Mouse (Mus musculus) stomach, postnatal 0 days (tissue): ENCODE results near the gene Col25a1. TPM values are rescaled to one million over a fixed set of nuclear protein-coding genes. Genes with fewer than 3 reads are reported as not detected.
A peak's percentile ranks its signal among the peaks of the same experiment; 100 is the strongest.

Experiments
- ATAC-seq: fragments of 200-750 bp; cut with Nextera tagmentation; 2 replicates; pipeline ENCODE4 v1.8.0; 2017; ENCODE audit not compliant: low FRiP score, low TSS enrichment
- DNase-seq: peaks from one replicate; pipeline ENCODE4 v3.0.0-alpha.2; 2016; ENCODE audit warnings: low spot score
- H3K27ac ChIP-seq: fragments of 300-500 bp; sonication (generic); replicated peaks from 2 replicates; pipeline ENCODE4 v1.5.1; 2014; ENCODE audit warnings: mild to moderate bottlenecking, control low read depth
- H3K27me3 ChIP-seq: fragments of 300-500 bp; sonication (generic); 2 replicates; pipeline ENCODE4 v1.6.1; 2014; ENCODE audit warnings: low read length; ENCODE audit not compliant: control insufficient read depth, insufficient read depth
- H3K36me3 ChIP-seq: fragments of 300-500 bp; sonication (generic); 2 replicates; pipeline ENCODE4 v1.6.1; 2014; ENCODE audit warnings: low read length, mixed read lengths; ENCODE audit not compliant: control insufficient read depth, insufficient read depth
- H3K4me1 ChIP-seq: fragments of 300-500 bp; sonication (generic); replicated peaks from 2 replicates; pipeline ENCODE4 v1.6.1; 2014; ENCODE audit warnings: antibody characterized with exemption; ENCODE audit not compliant: control insufficient read depth, insufficient read depth
- H3K4me2 ChIP-seq: fragments of 300-500 bp; sonication (generic); replicated peaks from 2 replicates; pipeline ENCODE4 v1.6.1; 2014; ENCODE audit warnings: low read depth, mild to moderate bottlenecking, control low read depth, moderate library complexity
- H3K4me3 ChIP-seq: fragments of 300-500 bp; sonication (generic); 2 replicates; pipeline ENCODE4 v1.5.1; 2014; ENCODE audit warnings: low read depth, low read length, control low read depth
- H3K9ac ChIP-seq: fragments of 300-500 bp; sonication (generic); 2 replicates; pipeline ENCODE4 v1.6.1; 2014; ENCODE audit warnings: mild to moderate bottlenecking, low read length, control low read depth, mixed read lengths
- H3K9me3 ChIP-seq: fragments of 300-500 bp; sonication (generic); 2 replicates; pipeline ENCODE4 v1.6.1; 2016; ENCODE audit warnings: low read length; ENCODE audit not compliant: control insufficient read depth
- CTCF ChIP-seq: IDR thresholded peaks from 2 replicates; pipeline ENCODE4 v1.5.1; 2016; ENCODE audit warnings: antibody characterized with exemption, low read depth, mild to moderate bottlenecking, moderate library complexity
- EP300 ChIP-seq: optimal IDR thresholded peaks from 2 replicates; pipeline ENCODE3; 2016; ENCODE audit warnings: antibody characterized with exemption
- WGBS: fragments of 180-500 bp; shearing (Covaris S2); extraction: QIAGEN DNeasy Blood & Tissue Kit; methylation state at CpG from one replicate; pipeline ENCODE4 v1.1.7; 2014; 5-methylcytosine and 5-hydroxymethylcytosine counted together
- polyA plus RNA-seq: library from polyadenylated mRNA; unstranded; fragments of >200 nt; fragmentation: Nextera tagmentation; extraction: Ambion mirVana; gene quantifications from 2 replicates; pipeline ENCODE4 v1.2.1, GENCODE M21; 2015

Gene Col25a1
- polyA plus RNA-seq, 1 experiment from 2014 or later = 1.3 TPM

GRCm38 (mm10) chr3:130185111-130185510, 53.8 kb downstream of the Col25a1 start:
- no peaks in the 10 kb centered on the region for H3K36me3 ChIP-seq
- ATAC-seq (no peak), DNase-seq (no peak)
- H3K4me3 ChIP-seq = no peak overlapping the region
- H3K9me3 ChIP-seq = no peaks in the 10 kb centered on the region
- H3K4me2 ChIP-seq = no peak overlapping the region
- TF ChIP-seq CTCF (peak; percentile 68), EP300 (no peak)
- H3K9ac ChIP-seq = no peak overlapping the region
- no peaks in the 10 kb centered on the region for H3K27me3 ChIP-seq
- WGBS = 58% methylated on average over 3 of the region's 3 CpGs
- H3K4me1 ChIP-seq = no peaks in the 10 kb centered on the region; the same call in 1 of the 2 replicates
- no peak overlapping the region for H3K27ac ChIP-seq

DNA sequence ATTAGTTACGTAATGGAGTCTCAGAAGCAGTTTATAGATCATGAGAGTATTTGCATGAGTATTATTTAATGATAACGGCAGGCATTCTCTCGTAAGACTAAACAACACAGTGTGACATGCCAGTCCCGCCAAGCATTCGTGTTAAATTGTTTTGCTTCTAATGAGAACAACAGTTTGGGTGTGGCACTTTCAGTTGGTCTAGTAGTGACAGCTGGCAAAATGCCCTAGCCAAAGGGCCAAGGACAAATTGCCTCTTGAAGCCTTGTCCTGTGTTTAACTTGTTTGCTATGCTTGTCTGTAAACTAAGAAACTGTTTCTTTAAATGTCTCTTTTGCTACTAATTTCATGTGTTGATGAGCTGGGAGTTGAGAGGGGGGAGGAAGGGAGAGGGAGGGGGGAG, 56.3 kb downstream of the Col25a1 start:
- H3K4me1 ChIP-seq = no peaks in the 10 kb centered on the region
- H3K9ac ChIP-seq = no peak overlapping the region
- DNase-seq = no peak
- TF ChIP-seq CTCF (no peak), EP300 (no peak)
- no peak overlapping the region for H3K27ac ChIP-seq
- WGBS = 81% methylated on average over 5 of the region's 5 CpGs
- no peaks in the 10 kb centered on the region for H3K9me3 ChIP-seq
- H3K4me2 ChIP-seq = no peak overlapping the region
- H3K4me3 ChIP-seq = no peak overlapping the region
- no peak for ATAC-seq
- no peaks in the 10 kb centered on the region for H3K27me3 ChIP-seq
- H3K36me3 ChIP-seq = no peaks in the 10 kb centered on the region

DNA sequence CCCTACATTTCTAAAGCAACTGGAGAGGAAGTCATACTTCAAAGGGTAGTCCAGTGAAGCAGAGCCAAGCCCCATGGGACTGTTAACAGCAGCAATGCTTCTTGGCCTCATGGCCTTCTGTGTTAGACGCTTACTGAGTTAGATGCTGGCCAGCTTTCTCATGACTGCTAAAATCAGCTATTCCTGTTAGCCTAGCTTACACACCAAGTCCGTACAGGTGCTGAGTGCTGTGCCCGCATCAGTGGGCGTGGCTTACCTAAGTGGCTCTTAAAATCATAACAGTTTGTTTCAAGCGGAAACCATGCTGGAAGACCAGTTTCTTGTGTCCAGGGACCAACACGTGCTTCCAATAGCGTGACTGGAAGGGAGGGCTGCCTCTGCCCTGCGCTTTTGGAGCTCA, 62.1 kb downstream of the Col25a1 start:
- no peaks in the 10 kb centered on the region for H3K36me3 ChIP-seq
- H3K4me1 ChIP-seq = no peaks in the 10 kb centered on the region
- 73% methylated on average over 8 of the region's 8 CpGs for WGBS
- ATAC-seq (no peak), DNase-seq (no peak)
- H3K9ac ChIP-seq = no peak overlapping the region
- no peaks in the 10 kb centered on the region for H3K9me3 ChIP-seq
- no peak overlapping the region for H3K4me3 ChIP-seq
- H3K27ac ChIP-seq = no peak overlapping the region
- TF ChIP-seq EP300 (no peak), CTCF (no peak)
- no peaks in the 10 kb centered on the region for H3K27me3 ChIP-seq
- H3K4me2 ChIP-seq = no peak overlapping the region

- Histone ChIP-seq H3K27me3 (no peaks in the 10 kb centered on the region), H3K4me3 (no peak overlapping the region), H3K4me1 (no peaks in the 10 kb centered on the region), H3K4me2 (no peak overlapping the region), H3K27ac (no peak overlapping the region), H3K9me3 (no peaks in the 10 kb centered on the region), H3K9ac (no peak overlapping the region), H3K36me3 (no peaks in the 10 kb centered on the region)
- DNase-seq (no peak), ATAC-seq (no peak)
- TF ChIP-seq CTCF (no peak), EP300 (no peak)
- WGBS = 70% methylated on average over 11 of the region's 11 CpGs
Measured at GRCm38 (mm10) chr3:130214631-130215030, 83.3 kb downstream of the Col25a1 start.

DNA sequence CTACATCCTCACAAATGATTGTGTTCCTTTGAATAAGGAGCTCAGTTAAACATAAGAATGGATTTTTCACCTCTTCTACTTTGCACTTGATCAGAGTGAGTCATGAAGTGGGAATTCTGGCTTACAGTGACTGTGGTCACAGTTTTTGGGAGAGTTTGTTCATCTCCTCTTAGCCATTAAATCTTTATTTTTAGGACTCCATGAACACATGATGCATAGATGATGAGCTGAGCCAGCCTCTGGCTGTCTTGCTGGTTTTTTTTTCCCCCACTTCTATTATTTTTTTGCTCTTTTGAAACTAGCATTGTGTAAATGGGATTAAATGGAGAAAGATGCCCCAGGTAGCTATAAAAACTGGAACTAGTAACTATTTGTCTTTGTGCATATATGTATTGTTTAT, 84.8 kb downstream of the Col25a1 start:
- no peak overlapping the region for H3K27ac ChIP-seq
- ATAC-seq (no peak), DNase-seq (no peak)
- H3K27me3 ChIP-seq = no peaks in the 10 kb centered on the region
- H3K4me3 ChIP-seq = no peak overlapping the region
- no peaks in the 10 kb centered on the region for H3K36me3 ChIP-seq
- no peak for TF ChIP-seq EP300
- no peak for TF ChIP-seq CTCF
- no peak overlapping the region for H3K9ac ChIP-seq
- H3K4me1 ChIP-seq = no peaks in the 10 kb centered on the region
- no peak overlapping the region for H3K4me2 ChIP-seq
- H3K9me3 ChIP-seq = no peaks in the 10 kb centered on the region

GRCm38 (mm10) chr3:130216646-130217045, 85.3 kb downstream of the Col25a1 start:
- no peaks in the 10 kb centered on the region for H3K36me3 ChIP-seq
- TF ChIP-seq CTCF (no peak), EP300 (no peak)
- H3K4me2 ChIP-seq = no peak overlapping the region
- no peaks in the 10 kb centered on the region for H3K9me3 ChIP-seq
- ATAC-seq = no peak
- no peak overlapping the region for H3K4me3 ChIP-seq
- no peaks in the 10 kb centered on the region for H3K27me3 ChIP-seq
- H3K9ac ChIP-seq = no peak overlapping the region
- 84% methylated on average over 3 of the region's 3 CpGs for WGBS
- DNase-seq = no peak
- no peaks in the 10 kb centered on the region for H3K4me1 ChIP-seq
- no peak overlapping the region for H3K27ac ChIP-seq
